Mouse (Mus musculus) embryonic facial prominence, embryonic 12.5 days (tissue): ENCODE results near the gene Fibp. TPM values are rescaled to one million over a fixed set of nuclear protein-coding genes. Genes with fewer than 3 reads are reported as not detected.

ENCODE experiments used
- ATAC-seq: fragments of 200-750 bp; cut with Nextera tagmentation; 2 replicates; pipeline ENCODE4 v1.8.0; 2017; ENCODE audit not compliant: insufficient number of reproducible peaks, insufficient read depth, low FRiP score, low TSS enrichment
- H3K27ac ChIP-seq: fragments of 300-500 bp; sonication (generic); 2 replicates; pipeline ENCODE4 v1.5.1; 2016; ENCODE audit warnings: mild to moderate bottlenecking
- H3K27me3 ChIP-seq: fragments of 300-500 bp; sonication (generic); 2 replicates; pipeline ENCODE4 v1.6.1; 2016; ENCODE audit warnings: mild to moderate bottlenecking, moderate library complexity
- H3K36me3 ChIP-seq: fragments of 300-500 bp; sonication (generic); 2 replicates; pipeline ENCODE4 v1.6.1; 2016; ENCODE audit warnings: mild to moderate bottlenecking
- H3K4me1 ChIP-seq: fragments of 300-500 bp; sonication (generic); 2 replicates; pipeline ENCODE4 v1.6.1; 2016
- H3K4me2 ChIP-seq: fragments of 300-500 bp; sonication (generic); replicated peaks from 2 replicates; pipeline ENCODE4 v1.6.1; 2016; ENCODE audit warnings: mild to moderate bottlenecking, moderate library complexity
- H3K4me3 ChIP-seq: fragments of 300-500 bp; sonication (generic); 2 replicates; pipeline ENCODE4 v1.5.1; 2016; ENCODE audit warnings: mild to moderate bottlenecking
- H3K9ac ChIP-seq: fragments of 300-500 bp; sonication (generic); 2 replicates; pipeline ENCODE4 v1.6.1; 2016; ENCODE audit warnings: mild to moderate bottlenecking, moderate library complexity
- H3K9me3 ChIP-seq: fragments of 300-500 bp; sonication (generic); 2 replicates; pipeline ENCODE4 v1.6.1; 2016; ENCODE audit warnings: mild to moderate bottlenecking, moderate library complexity
- WGBS: fragments of 180-500 bp; shearing (Covaris S2); methylation state at CpG from one replicate; pipeline ENCODE4 v1.1.7; 2016; 5-methylcytosine and 5-hydroxymethylcytosine counted together
- polyA plus RNA-seq: library from polyadenylated mRNA; unstranded; fragments of >200 nt; fragmentation: Nextera tagmentation; extraction: Ambion mirVana; gene quantifications from 2 replicates; pipeline ENCODE4 v1.2.1, GENCODE M21; 2016

The Fibp gene
- 146 and 150 TPM in 2 replicates for polyA plus RNA-seq

DNA sequence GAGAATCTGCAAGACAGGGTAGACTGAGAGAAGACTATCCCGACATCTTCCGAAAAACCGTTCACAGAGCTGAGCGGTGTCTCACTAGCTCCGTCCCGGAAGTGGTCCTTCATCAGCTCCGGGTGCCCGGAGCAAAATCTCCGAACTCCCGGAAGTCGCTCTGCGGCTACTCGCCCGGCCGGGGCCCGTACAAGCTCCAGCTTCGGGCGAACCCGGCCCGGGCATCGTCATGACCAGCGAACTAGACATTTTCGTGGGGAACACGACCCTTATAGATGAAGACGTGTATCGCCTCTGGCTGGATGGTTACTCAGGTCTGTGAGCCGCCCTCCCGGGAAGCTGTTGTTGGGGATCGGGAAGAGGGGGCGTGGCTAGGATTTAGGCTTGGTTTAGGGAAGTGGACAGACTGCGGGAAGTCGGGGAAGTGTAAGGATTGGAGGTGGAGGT lies at the start of gene Fibp:
Gene Fibp (plus strand): TSS at position 151 of the 447 bp plus-strand sequence.
- WGBS, result under 1% methylated on average over 32 of the region's 32 CpGs
- peaks cover 26% of the 10 kb centered on the region for H3K4me1 ChIP-seq
- ATAC-seq, result 0 out of 2 replicates have a peak, but pooled peaks have one; percentile 22

DNA sequence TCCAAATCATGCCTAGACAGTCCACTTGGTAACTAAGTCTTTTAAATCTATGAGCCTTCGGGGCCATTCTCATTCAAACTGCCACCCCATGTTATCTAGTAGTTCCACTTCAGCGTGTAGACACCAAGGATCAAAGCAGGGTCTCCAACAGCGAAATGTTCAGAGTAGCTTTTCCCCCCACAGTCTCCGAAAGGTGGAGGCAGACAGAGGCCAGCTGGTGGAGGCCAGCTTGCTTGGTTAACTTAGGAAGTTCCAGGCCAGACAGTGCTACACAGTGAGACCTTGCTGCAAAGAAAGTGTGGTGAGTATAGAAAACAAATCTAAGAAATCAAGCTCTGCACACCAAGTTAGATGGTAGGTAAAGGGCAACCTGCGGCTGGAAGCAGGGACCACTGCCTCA lies 49.8 kb upstream of the Fibp start:
- WGBS, result 87% methylated on average over 5 of the region's 5 CpGs
- no peak overlapping the region for H3K4me2 ChIP-seq
- H3K4me1 ChIP-seq, result peaks cover 7% of the 10 kb centered on the region; the same call in 1 of the 2 replicates
- H3K9me3 ChIP-seq, result no peaks in the 10 kb centered on the region
- no peak for ATAC-seq
- H3K9ac ChIP-seq, result no peak overlapping the region
- H3K27me3 ChIP-seq, result no peaks in the 10 kb centered on the region
- H3K36me3 ChIP-seq, result no peaks in the 10 kb centered on the region
- H3K27ac ChIP-seq, result no peak overlapping the region
- H3K4me3 ChIP-seq, result no peak overlapping the region

More for the DNA sequence above, at the start of gene Fibp:
- Histone ChIP-seq H3K9me3 (no peaks in the 10 kb centered on the region), H3K36me3 (peaks cover 31% of the 10 kb centered on the region), H3K4me2 (peak within 1 kb of the TSS; percentile 90), H3K27ac (peak within 1 kb of the TSS; percentile 80), H3K4me3 (peak within 1 kb of the TSS; percentile 61), H3K27me3 (no peaks in the 10 kb centered on the region), H3K9ac (peak within 1 kb of the TSS; percentile 75)

DNA sequence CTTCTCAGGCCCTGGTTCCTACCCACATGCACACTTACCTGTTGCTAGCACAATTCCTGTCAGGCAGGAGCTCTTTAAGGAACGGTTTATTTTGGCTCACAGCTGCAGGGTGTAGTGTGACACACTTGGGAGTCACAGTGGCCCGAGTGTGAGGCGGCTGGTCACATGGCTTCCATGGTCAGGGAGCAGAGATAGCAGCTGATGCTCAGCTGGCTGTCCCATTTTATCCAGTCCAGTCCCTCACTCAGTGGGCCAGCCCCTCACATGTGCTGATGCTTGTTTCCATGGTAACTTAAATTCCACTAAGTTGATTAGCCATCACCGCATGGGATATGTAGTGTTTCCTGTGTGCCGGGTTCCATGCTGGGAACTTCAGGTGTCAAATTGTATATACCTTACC lies 48.5 kb upstream of the Fibp start:
- Histone ChIP-seq H3K4me2 (no peak overlapping the region), H3K27ac (no peak overlapping the region), H3K4me1 (peaks cover 4% of the 10 kb centered on the region; the same call in 1 of the 2 replicates), H3K9ac (no peak overlapping the region), H3K36me3 (no peaks in the 10 kb centered on the region), H3K9me3 (no peaks in the 10 kb centered on the region), H3K4me3 (no peak overlapping the region), H3K27me3 (no peaks in the 10 kb centered on the region)
- no peak for ATAC-seq
- WGBS, result 54% methylated on average over 5 of the region's 5 CpGs

DNA sequence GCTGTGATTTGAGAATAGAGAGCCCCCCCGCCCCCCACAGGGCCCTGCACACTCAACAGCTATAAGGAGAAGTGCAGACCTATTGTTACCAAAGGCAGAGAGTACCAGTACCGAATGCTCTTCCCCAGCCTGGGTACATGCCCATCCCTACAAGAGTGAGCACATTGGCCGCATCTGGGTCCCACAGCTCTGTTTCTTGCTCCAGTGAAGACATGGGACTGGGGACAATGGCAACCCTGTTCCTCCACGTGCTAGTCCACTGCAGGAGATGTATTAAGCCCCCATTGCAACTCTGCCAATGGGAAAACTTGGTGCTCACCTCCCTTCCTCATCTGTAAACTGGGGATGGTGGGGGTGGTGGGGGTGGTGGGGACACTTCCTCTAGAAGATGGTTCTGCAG lies 46.6 kb upstream of the Fibp start:
- Histone ChIP-seq H3K4me1 (0 out of 2 replicates have a peak, but pooled peaks cover 4% of the 10 kb centered on the region), H3K9me3 (no peaks in the 10 kb centered on the region), H3K36me3 (0 out of 2 replicates have a peak, but pooled peaks cover 6% of the 10 kb centered on the region), H3K4me3 (no peak overlapping the region), H3K27ac (no peak overlapping the region), H3K27me3 (no peaks in the 10 kb centered on the region), H3K4me2 (no peak overlapping the region), H3K9ac (no peak overlapping the region)
- no peak for ATAC-seq
- 63% methylated on average over 4 of the region's 4 CpGs for WGBS

DNA sequence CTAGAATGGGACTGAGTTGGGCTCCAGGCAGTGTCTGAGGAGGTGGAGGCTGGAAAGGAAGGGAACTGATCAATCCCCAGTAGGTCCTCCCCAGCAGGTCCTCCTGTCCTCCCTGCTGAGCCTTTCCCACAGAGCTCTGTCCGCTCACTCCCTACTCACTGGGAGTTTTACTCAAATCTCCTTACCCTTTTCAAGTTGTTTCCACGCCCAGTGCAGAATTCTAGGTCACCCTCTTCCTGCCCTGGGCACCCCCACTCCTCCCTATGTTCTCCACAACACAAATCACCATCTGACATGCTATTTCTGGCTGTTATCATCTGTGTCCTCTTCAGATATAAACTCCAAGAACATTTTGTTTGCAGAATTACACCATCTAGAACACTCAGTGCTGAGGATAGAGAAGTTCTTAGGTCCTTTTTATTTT lies 45.9 kb upstream of the Fibp start:
- H3K36me3 ChIP-seq, result 0 out of 2 replicates have a peak, but pooled peaks cover 6% of the 10 kb centered on the region
- H3K27ac ChIP-seq, result no peak overlapping the region
- no peak overlapping the region for H3K4me3 ChIP-seq
- no peak overlapping the region for H3K9ac ChIP-seq
- 0 out of 2 replicates have a peak, but pooled peaks cover 4% of the 10 kb centered on the region for H3K4me1 ChIP-seq
- no peaks in the 10 kb centered on the region for H3K9me3 ChIP-seq
- no peak for ATAC-seq
- no peak overlapping the region for H3K4me2 ChIP-seq
- 50% methylated on average over 2 of the region's 2 CpGs for WGBS
- no peaks in the 10 kb centered on the region for H3K27me3 ChIP-seq

DNA sequence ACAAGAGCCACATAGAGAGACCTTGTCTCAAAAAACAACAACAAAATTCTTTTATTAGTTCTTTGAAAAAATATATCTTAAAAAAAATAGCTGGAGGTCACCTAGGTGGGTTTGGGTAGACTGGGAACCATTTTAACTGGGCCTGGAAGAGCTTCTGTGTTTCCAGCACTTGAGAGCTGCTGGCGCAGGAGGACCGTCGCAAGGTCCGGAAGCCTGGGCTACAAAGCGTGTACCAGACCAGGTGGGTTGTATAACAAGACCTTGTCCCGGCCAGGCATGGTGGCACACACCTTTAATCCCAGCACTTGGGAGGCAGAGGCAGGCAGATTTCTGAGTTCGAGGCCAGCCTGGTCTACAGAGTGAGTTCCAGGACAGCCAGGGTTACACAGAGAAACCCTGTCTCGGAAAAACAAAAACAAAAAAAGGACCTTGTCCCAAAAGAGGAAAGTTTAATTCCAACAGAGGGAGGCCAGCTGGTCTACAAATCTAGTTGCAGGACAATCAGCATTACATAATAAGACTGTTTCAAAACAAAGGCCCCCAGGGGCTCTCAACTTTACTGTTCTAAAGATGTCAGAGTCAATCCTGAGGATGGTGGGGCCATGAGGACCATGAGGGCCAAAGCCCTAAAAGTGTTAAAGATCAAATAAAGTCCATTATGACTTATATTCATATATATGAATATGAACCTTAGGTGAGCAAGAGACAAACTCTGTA lies 41.5 kb upstream of the Fibp start:
- no peak overlapping the region for H3K9ac ChIP-seq
- H3K4me3 ChIP-seq, result no peak overlapping the region
- no peaks in the 10 kb centered on the region for H3K9me3 ChIP-seq
- no peak overlapping the region for H3K27ac ChIP-seq
- 92% methylated on average over 8 of the region's 8 CpGs for WGBS
- H3K36me3 ChIP-seq, result peaks cover 42% of the 10 kb centered on the region
- no peak for ATAC-seq
- peaks cover 12% of the 10 kb centered on the region for H3K4me1 ChIP-seq
- no peak overlapping the region for H3K4me2 ChIP-seq
- no peaks in the 10 kb centered on the region for H3K27me3 ChIP-seq

DNA sequence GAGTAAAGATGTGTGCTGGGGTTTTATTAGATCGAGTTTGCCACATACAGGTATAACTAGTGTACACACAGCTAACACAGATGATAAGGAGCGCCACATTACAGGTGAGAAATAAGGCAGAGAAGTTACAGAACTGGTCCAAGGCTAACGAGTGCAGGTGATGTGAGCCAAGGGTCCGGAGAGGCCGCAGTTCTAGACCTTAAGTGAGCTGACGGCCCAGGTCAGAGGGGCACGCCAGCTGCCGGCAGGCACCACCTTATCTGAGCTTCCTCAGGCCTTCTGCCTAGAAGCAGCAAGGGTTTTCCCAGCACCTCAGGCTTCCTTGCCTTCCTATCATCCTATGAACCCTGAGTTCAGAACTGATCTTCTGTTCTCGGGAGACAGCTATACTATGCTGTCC lies 40.8 kb upstream of the Fibp start:
- ATAC-seq, result no peak
- Histone ChIP-seq H3K27ac (no peak overlapping the region), H3K27me3 (no peaks in the 10 kb centered on the region), H3K9ac (no peak overlapping the region), H3K9me3 (no peaks in the 10 kb centered on the region), H3K4me3 (no peak overlapping the region), H3K36me3 (peaks cover 42% of the 10 kb centered on the region), H3K4me1 (peaks cover 13% of the 10 kb centered on the region), H3K4me2 (no peak overlapping the region)
- 90% methylated on average over 9 of the region's 9 CpGs for WGBS

DNA sequence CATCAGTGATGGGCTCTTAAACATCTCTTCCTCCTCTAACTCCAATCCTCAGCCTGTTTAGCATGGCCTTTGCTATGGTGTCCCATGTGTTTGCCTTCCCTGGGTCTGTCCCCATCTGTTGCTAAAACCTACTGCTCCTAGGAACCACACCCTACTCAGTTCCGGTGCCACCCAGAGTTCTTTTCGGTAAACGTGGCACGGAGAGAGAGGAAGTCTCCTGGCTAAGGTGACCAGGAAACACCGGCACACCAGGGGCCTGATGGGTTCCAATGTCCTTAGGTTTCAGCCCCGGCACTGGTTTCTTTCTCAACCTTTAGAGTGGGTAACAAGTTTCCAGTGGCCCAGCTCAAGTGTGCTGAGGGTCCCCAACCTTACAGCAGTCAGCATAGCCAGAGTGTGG lies 39.8 kb upstream of the Fibp start:
- Histone ChIP-seq H3K9me3 (no peaks in the 10 kb centered on the region), H3K27me3 (no peaks in the 10 kb centered on the region), H3K9ac (no peak overlapping the region), H3K4me1 (peaks cover 13% of the 10 kb centered on the region), H3K4me3 (no peak overlapping the region), H3K36me3 (peaks cover 42% of the 10 kb centered on the region), H3K4me2 (no peak overlapping the region), H3K27ac (no peak overlapping the region)
- 93% methylated on average over 6 of the region's 6 CpGs for WGBS
- ATAC-seq, result no peak

DNA sequence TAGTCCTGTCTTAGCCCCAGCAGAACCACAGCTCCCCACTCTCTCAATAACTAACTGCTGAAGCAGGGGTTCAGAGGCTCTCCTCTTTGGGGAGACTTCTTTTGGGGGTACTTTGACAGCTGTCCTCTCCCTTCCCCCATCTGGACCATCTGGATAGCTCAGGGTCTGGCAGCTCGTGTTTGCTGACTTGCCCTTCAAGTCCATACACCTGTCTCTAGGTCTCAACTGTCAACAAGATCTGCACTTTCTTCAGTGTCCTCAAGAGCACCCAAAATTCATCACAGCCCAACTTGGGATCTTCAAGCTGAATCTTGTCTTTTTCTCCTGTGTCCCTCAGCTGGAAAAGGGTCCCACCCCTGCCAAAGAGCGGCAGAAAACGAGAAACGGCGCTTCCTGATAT lies 38.6 kb upstream of the Fibp start:
- 82% methylated on average over 5 of the region's 5 CpGs for WGBS
- Histone ChIP-seq H3K4me2 (no peak overlapping the region), H3K9ac (no peak overlapping the region), H3K36me3 (peaks cover 51% of the 10 kb centered on the region), H3K9me3 (no peaks in the 10 kb centered on the region), H3K27me3 (no peaks in the 10 kb centered on the region), H3K4me1 (peaks cover 25% of the 10 kb centered on the region), H3K27ac (no peak overlapping the region), H3K4me3 (no peak overlapping the region)
- no peak for ATAC-seq

DNA sequence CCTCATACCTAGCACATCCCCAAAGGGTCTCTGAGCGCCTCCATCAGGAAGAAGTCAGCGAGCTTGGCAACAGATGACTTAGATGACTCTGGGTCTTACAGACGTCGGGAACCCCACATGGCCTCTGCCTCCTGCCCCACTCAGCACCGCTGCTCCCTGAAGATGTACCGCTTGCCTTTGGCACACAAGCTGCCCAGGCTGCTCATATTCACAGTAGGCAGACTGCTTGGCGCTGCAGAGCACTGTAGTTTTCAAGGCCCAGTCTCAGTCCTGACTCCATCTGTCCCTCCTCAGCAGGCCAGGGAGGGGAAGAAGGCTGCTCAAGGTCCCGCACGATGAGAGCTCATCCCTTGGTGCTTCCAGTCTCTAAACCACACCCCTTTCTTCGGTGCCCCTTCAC lies 38.1 kb upstream of the Fibp start:
- no peaks in the 10 kb centered on the region for H3K9me3 ChIP-seq
- H3K4me2 ChIP-seq, result no peak overlapping the region
- ATAC-seq, result no peak
- H3K9ac ChIP-seq, result no peak overlapping the region; the same call in 1 of the 2 replicates
- no peaks in the 10 kb centered on the region for H3K27me3 ChIP-seq
- H3K4me3 ChIP-seq, result no peak overlapping the region
- H3K27ac ChIP-seq, result no peak overlapping the region
- peaks cover 28% of the 10 kb centered on the region for H3K4me1 ChIP-seq
- 88% methylated on average over 10 of the region's 10 CpGs for WGBS
- peaks cover 56% of the 10 kb centered on the region for H3K36me3 ChIP-seq

DNA sequence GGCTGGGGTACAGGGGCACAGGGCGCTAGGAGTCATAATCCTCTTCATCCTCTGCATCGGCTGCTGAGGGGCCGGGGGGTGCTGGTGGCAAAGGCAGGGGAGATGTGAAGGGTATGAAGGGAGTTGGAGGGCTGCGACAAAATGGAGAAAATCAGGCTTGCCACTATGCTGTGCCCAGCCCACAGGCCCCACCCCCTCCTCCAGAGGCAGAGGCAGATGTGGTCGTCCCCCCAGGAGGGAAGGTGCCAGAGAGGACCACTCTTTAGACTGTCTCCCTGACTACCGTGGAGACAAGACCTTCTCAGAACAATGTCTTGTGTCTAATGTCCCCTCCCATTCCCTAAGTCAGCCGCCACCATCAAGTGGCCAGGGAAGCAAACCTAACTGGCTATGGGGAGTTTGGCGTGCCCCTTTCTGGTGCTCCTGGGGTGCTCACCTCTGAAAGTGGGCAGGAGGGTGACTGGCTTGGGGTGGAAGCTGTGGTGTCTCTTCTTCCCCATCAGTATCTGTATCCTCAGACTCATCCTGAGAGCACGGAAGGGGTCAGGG lies 37.4 kb upstream of the Fibp start:
- WGBS, result 84% methylated on average over 9 of the region's 9 CpGs
- Histone ChIP-seq H3K27ac (no peak overlapping the region), H3K36me3 (peaks cover 61% of the 10 kb centered on the region), H3K9ac (peak overlapping the region; percentile 81; the same call in 1 of the 2 replicates), H3K4me3 (peak overlapping the region; percentile 80), H3K4me1 (peaks cover 28% of the 10 kb centered on the region), H3K9me3 (no peaks in the 10 kb centered on the region), H3K27me3 (no peaks in the 10 kb centered on the region), H3K4me2 (peak overlapping the region; percentile 88)
- ATAC-seq, result no peak

DNA sequence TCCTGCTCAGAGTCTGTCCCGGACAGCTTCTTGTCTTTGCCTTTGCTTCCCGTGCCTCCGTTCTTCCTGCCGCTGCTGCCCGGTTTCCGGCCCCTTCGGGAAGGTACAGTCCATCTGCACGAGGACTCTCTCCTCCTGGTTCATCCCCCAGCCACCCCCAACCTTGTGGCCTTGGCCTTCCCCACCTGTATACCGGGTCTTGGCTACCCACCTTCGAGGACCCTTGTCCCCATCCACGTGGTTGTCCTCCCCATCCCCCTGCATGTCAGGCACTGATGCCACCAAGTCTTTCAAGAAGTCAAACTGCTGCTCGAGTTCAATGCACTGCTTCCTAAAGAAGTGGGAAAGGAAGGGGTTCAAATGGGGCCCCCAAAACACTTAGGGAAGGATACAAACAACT lies 36.9 kb upstream of the Fibp start:
- Histone ChIP-seq H3K9ac (peak overlapping the region; percentile 81), H3K4me3 (peak overlapping the region; percentile 80), H3K27me3 (no peaks in the 10 kb centered on the region), H3K4me1 (peaks cover 28% of the 10 kb centered on the region), H3K36me3 (peaks cover 59% of the 10 kb centered on the region), H3K4me2 (peak overlapping the region; percentile 88), H3K9me3 (no peaks in the 10 kb centered on the region), H3K27ac (peak overlapping the region; percentile 89; the same call in 1 of the 2 replicates)
- WGBS, result 65% methylated on average over 12 of the region's 12 CpGs
- ATAC-seq, result no peak
